Comparison of ENCODE assay signal across 21 mouse cellular contexts in genomic region chr12:97977633-97978032, GRCm38 (mm10).
DNase-seq lines count a peak whose midpoint lies in the region; ATAC-seq lines count a peak whose summit lies in the region.
"Had no signal": no experiment of that assay in that cellular context is flagged by ENCODE, and none has a peak within 500 bp of the region (broad histone marks: within the 10 kb centered on the region; RNA-seq: fewer than 3 reads in every experiment).

No protein-coding gene starts in this region.

- H3K36me3 ChIP-seq in forebrain, embryonic 11.5 days (ENCODE audit: control insufficient read depth, insufficient read depth, low read length): no peaks in the 10 kb centered on the region
- H3K36me3 ChIP-seq in forebrain, embryonic 12.5 days (replicated peaks): no peaks in the 10 kb centered on the region
- no peaks in the 10 kb centered on the region for H3K36me3 ChIP-seq in midbrain, embryonic 13.5 days
- no peaks in the 10 kb centered on the region for H3K36me3 ChIP-seq in midbrain, embryonic 10.5 days
- no peaks in the 10 kb centered on the region for H3K36me3 ChIP-seq in forebrain, embryonic 15.5 days
- H3K36me3 ChIP-seq: embryonic facial prominence, embryonic 12.5 days; heart, embryonic 15.5 days; hindbrain, embryonic 10.5 days; intestine, embryonic 15.5 days had no signal

- ATAC-seq in forebrain, embryonic 11.5 days (replicated peaks; ENCODE audit: low FRiP score): 0 out of 2 replicates have a peak, but pooled peaks have one; percentile 34
- no peak for ATAC-seq in forebrain, embryonic 12.5 days (ENCODE audit: low FRiP score)
- ATAC-seq in midbrain, embryonic 13.5 days: peak; percentile 54; the same call in 1 of the 2 replicates
- no peak for ATAC-seq in forebrain, embryonic 15.5 days (replicated peaks)
- no peak for ATAC-seq in cerebellum, adult (ENCODE audit: insufficient number of reproducible peaks, low FRiP score, low TSS enrichment)
- ATAC-seq: activated CD4-positive, CD25-positive, alpha-beta regulatory T cell, adult 4 months; intestine, embryonic 15.5 days; Patski had no signal

- H3K9me3 ChIP-seq in forebrain, embryonic 11.5 days (ENCODE audit: control insufficient read depth, low read length): no peaks in the 10 kb centered on the region
- no peaks in the 10 kb centered on the region for H3K9me3 ChIP-seq in forebrain, embryonic 12.5 days
- H3K9me3 ChIP-seq in midbrain, embryonic 13.5 days: no peaks in the 10 kb centered on the region
- no peaks in the 10 kb centered on the region; the same call in 1 of the 2 replicates for H3K9me3 ChIP-seq in midbrain, embryonic 10.5 days (replicated peaks)
- H3K9me3 ChIP-seq in forebrain, embryonic 15.5 days: no peaks in the 10 kb centered on the region
- H3K9me3 ChIP-seq: embryonic facial prominence, embryonic 12.5 days; heart, embryonic 15.5 days; hindbrain, embryonic 10.5 days; intestine, embryonic 15.5 days had no signal

- H3K27ac ChIP-seq in forebrain, embryonic 11.5 days (ENCODE audit: low read depth, low read length): no peak overlapping the region
- no peak overlapping the region for H3K27ac ChIP-seq in forebrain, embryonic 12.5 days
- no peak overlapping the region; the same call in 1 of the 2 replicates for H3K27ac ChIP-seq in midbrain, embryonic 13.5 days
- no peak overlapping the region; the same call in 1 of the 2 replicates for H3K27ac ChIP-seq in midbrain, embryonic 10.5 days (replicated peaks)
- H3K27ac ChIP-seq in forebrain, embryonic 15.5 days (replicated peaks): peak overlapping the region; percentile 73
- H3K27ac ChIP-seq: embryonic facial prominence, embryonic 12.5 days; heart, adult 2 months; heart, embryonic 15.5 days; hindbrain, embryonic 10.5 days; intestine, embryonic 15.5 days had no signal

- H3K4me2 ChIP-seq in forebrain, embryonic 11.5 days (ENCODE audit: low read depth, low read length, severe bottlenecking): no peak overlapping the region
- H3K4me2 ChIP-seq in forebrain, embryonic 12.5 days: no peak overlapping the region
- no peak overlapping the region for H3K4me2 ChIP-seq in midbrain, embryonic 13.5 days (replicated peaks)
- H3K4me2 ChIP-seq in forebrain, embryonic 15.5 days (replicated peaks): no peak overlapping the region
- H3K4me2 ChIP-seq: embryonic facial prominence, embryonic 12.5 days; heart, embryonic 11.5 days; heart, embryonic 15.5 days; hindbrain, embryonic 14.5 days; intestine, embryonic 15.5 days had no signal

- H3K4me1 ChIP-seq in forebrain, embryonic 11.5 days (replicated peaks; ENCODE audit: control insufficient read depth, insufficient read depth, low read length): no peaks in the 10 kb centered on the region
- H3K4me1 ChIP-seq in forebrain, embryonic 12.5 days: peaks cover 14% of the 10 kb centered on the region
- peaks cover 16% of the 10 kb centered on the region for H3K4me1 ChIP-seq in midbrain, embryonic 13.5 days (replicated peaks)
- H3K4me1 ChIP-seq in midbrain, embryonic 10.5 days: peaks cover 19% of the 10 kb centered on the region
- peaks cover 13% of the 10 kb centered on the region for H3K4me1 ChIP-seq in forebrain, embryonic 15.5 days
- H3K4me1 ChIP-seq: embryonic facial prominence, embryonic 12.5 days; heart, embryonic 15.5 days; intestine, embryonic 15.5 days had no signal

- no peak for DNase-seq in forebrain, embryonic 11.5 days (ENCODE audit: low spot score)
- no peak for DNase-seq in midbrain, embryonic 10.5 days (ENCODE audit: low spot score)
- no peak for DNase-seq in thymus, postnatal 36 days
- DNase-seq: adrenal gland, postnatal 25 days; cerebellum, adult 11 months; cerebellum, adult 8-10 months; gastrocnemius, postnatal 10 days; heart, adult 2 months; heart, postnatal 14 days had no signal

- H3K4me3 ChIP-seq in forebrain, embryonic 11.5 days (ENCODE audit: low read depth, low read length): no peak overlapping the region
- H3K4me3 ChIP-seq in forebrain, embryonic 12.5 days (replicated peaks): no peak overlapping the region
- no peak overlapping the region for H3K4me3 ChIP-seq in midbrain, embryonic 13.5 days (replicated peaks)
- no peak overlapping the region for H3K4me3 ChIP-seq in midbrain, embryonic 10.5 days
- H3K4me3 ChIP-seq in forebrain, embryonic 15.5 days: no peak overlapping the region
- H3K4me3 ChIP-seq: embryonic facial prominence, embryonic 12.5 days; heart, adult 2 months; heart, embryonic 15.5 days; hindbrain, embryonic 10.5 days; intestine, embryonic 15.5 days had no signal

- H3K27me3 ChIP-seq in forebrain, embryonic 11.5 days (ENCODE audit: control insufficient read depth, insufficient read depth, low read length): no peaks in the 10 kb centered on the region
- no peaks in the 10 kb centered on the region for H3K27me3 ChIP-seq in forebrain, embryonic 12.5 days
- 0 out of 2 replicates have a peak, but pooled peaks cover 7% of the 10 kb centered on the region for H3K27me3 ChIP-seq in midbrain, embryonic 13.5 days
- peaks cover 32% of the 10 kb centered on the region; the same call in 1 of the 2 replicates for H3K27me3 ChIP-seq in midbrain, embryonic 10.5 days (ENCODE audit: low read depth, poor library complexity, severe bottlenecking)
- H3K27me3 ChIP-seq in forebrain, embryonic 15.5 days: no peaks in the 10 kb centered on the region
- H3K27me3 ChIP-seq: embryonic facial prominence, embryonic 12.5 days; heart, embryonic 15.5 days; intestine, embryonic 15.5 days; Patski had no signal

- WGBS in forebrain, embryonic 11.5 days: 45% methylated on average over 3 of the region's 3 CpGs
- WGBS in forebrain, embryonic 12.5 days: 38% methylated on average over 3 of the region's 3 CpGs
- 30% methylated on average over 3 of the region's 3 CpGs for WGBS in midbrain, embryonic 13.5 days
- 62% methylated on average over 3 of the region's 3 CpGs for WGBS in midbrain, embryonic 10.5 days
- 30% methylated on average over 3 of the region's 3 CpGs for WGBS in forebrain, embryonic 15.5 days

- no peak overlapping the region for H3K9ac ChIP-seq in forebrain, embryonic 11.5 days (ENCODE audit: low read length)
- H3K9ac ChIP-seq in forebrain, embryonic 12.5 days: no peak overlapping the region
- no peak overlapping the region for H3K9ac ChIP-seq in midbrain, embryonic 13.5 days (replicated peaks)
- H3K9ac ChIP-seq in forebrain, embryonic 15.5 days (replicated peaks): no peak overlapping the region
- H3K9ac ChIP-seq: embryonic facial prominence, embryonic 12.5 days; heart, embryonic 15.5 days; hindbrain, embryonic 14.5 days; intestine, embryonic 15.5 days had no signal

Comparison
In these comparisons a context has a peak if more than half of its experiments do, and no peak if none do; other contexts are left out.
1. ATAC-seq: peak in forebrain, embryonic 11.5 days (single experiment) and midbrain, embryonic 13.5 days (single experiment); none in forebrain, embryonic 12.5 days (single experiment), forebrain, embryonic 15.5 days (single experiment) and cerebellum, adult (single experiment).